Mouse (Mus musculus): ENCODE measurements around the gene Mmrn2. TPM values are rescaled to one million over a fixed set of nuclear protein-coding genes. Genes with fewer than 3 reads are reported as not detected.
"Not testable (repeated sequence)": the region's sequence is repeated elsewhere in the genome, so short reads cannot be mapped to it uniquely, and the experiment has no call there.

Gene Mmrn2
- polyA plus RNA-seq, 1 experiment from 2014 or later: 13.9 TPM

- not testable (repeated sequence) for DNase-seq (ENCODE audit: low spot score); H3K36me3 ChIP-seq; H3K9me3 ChIP-seq
- peaks cover 15% of the 10 kb centered on the region for H3K4me1 ChIP-seq
- peak overlapping the region; percentile 61 for H3K4me3 ChIP-seq
- peak overlapping the region; percentile 79; the same call in 1 of the 2 replicates for H3K27ac ChIP-seq
- 82% methylated on average over 15 of the region's 15 CpGs for WGBS
- H3K27me3 ChIP-seq (ENCODE audit: insufficient read depth, poor library complexity, severe bottlenecking): peaks cover 13% of the 10 kb centered on the region; the same call in 1 of the 2 replicates
These were observed 10.8 kb upstream of the Mmrn2 start for GRCm38 (mm10) chr14:34364254-34365146.

DNA sequence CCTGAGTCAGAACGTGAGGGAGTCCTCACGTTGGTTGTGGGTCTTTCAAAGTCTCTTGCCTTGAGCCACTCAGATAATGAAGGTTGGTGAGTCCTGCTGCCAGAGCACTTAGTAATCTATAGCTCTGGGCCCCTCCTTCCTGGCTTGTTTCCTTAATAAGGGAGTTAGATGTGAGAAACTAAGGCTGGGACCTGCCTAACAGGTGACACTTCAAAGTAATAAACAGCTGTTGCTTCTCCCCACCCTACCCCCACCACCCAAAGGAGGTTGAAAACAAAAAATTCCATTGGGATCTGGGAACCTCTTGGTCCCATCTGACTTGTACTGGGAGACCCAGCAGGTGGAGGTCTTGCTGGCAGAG is 10.1 kb upstream of the Mmrn2 start:
- H3K27me3 ChIP-seq (ENCODE audit: insufficient read depth, poor library complexity, severe bottlenecking): peaks cover 13% of the 10 kb centered on the region; the same call in 1 of the 2 replicates
- H3K36me3 ChIP-seq: no peaks in the 10 kb centered on the region
- no peak overlapping the region for H3K27ac ChIP-seq
- no peak for DNase-seq (ENCODE audit: low spot score)
- peaks cover 15% of the 10 kb centered on the region for H3K4me1 ChIP-seq
- no peaks in the 10 kb centered on the region for H3K9me3 ChIP-seq
- no peak overlapping the region for H3K4me3 ChIP-seq
- 82% methylated on average over 2 of the region's 2 CpGs for WGBS

DNA sequence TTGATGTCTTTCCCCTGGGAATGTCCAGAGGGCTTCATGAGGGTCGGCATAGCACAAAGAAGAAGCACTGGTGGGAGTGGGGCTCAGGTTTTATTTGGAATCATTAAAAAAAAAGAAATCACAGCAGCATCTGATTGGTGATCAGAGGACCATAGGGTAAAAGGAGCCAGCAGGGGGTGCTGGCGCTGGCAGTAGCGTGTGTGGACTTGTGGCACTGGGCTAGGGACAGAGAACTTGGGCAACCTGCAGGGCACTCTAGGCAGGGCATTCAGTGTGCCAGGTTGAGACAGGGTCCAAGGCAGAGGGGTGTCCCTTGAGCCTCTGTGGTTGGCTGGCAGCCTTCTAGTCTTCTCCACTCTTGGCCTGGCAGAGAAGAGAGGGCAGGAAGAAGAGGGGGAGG is 5.1 kb upstream of the Mmrn2 start:
- Histone ChIP-seq H3K27ac (no peak overlapping the region), H3K9me3 (no peaks in the 10 kb centered on the region), H3K4me3 (no peak overlapping the region), H3K27me3 (ENCODE audit: insufficient read depth, poor library complexity, severe bottlenecking) (peaks cover 10% of the 10 kb centered on the region; the same call in 1 of the 2 replicates), H3K4me1 (peaks cover 22% of the 10 kb centered on the region), H3K36me3 (no peaks in the 10 kb centered on the region)
- 58% methylated on average over 3 of the region's 3 CpGs for WGBS
- DNase-seq (ENCODE audit: low spot score): no peak

- Histone ChIP-seq H3K36me3 (no peaks in the 10 kb centered on the region), H3K27ac (no peak overlapping the region), H3K9me3 (no peaks in the 10 kb centered on the region), H3K4me3 (no peak overlapping the region), H3K4me1 (peaks cover 29% of the 10 kb centered on the region), H3K27me3 (ENCODE audit: insufficient read depth, poor library complexity, severe bottlenecking) (peaks cover 10% of the 10 kb centered on the region; the same call in 1 of the 2 replicates)
- no peak for DNase-seq (ENCODE audit: low spot score)
- WGBS: 71% methylated on average over 3 of the region's 3 CpGs
These were observed 4.3 kb upstream of the Mmrn2 start for GRCm38 (mm10) chr14:34370921-34371320.

GRCm38 (mm10) chr14:34371763-34372162 is 3.5 kb upstream of the Mmrn2 start:
- Histone ChIP-seq H3K4me1 (peaks cover 33% of the 10 kb centered on the region), H3K27me3 (ENCODE audit: insufficient read depth, poor library complexity, severe bottlenecking) (peaks cover 10% of the 10 kb centered on the region; the same call in 1 of the 2 replicates), H3K4me3 (no peak overlapping the region), H3K36me3 (no peaks in the 10 kb centered on the region), H3K27ac (no peak overlapping the region), H3K9me3 (no peaks in the 10 kb centered on the region)
- no peak for DNase-seq (ENCODE audit: low spot score)
- WGBS: 80% methylated on average over 2 of the region's 2 CpGs

- Histone ChIP-seq H3K27ac (no peak overlapping the region), H3K36me3 (no peaks in the 10 kb centered on the region), H3K27me3 (ENCODE audit: insufficient read depth, poor library complexity, severe bottlenecking) (peaks cover 10% of the 10 kb centered on the region; the same call in 1 of the 2 replicates), H3K4me3 (no peak overlapping the region), H3K9me3 (no peaks in the 10 kb centered on the region), H3K4me1 (peaks cover 39% of the 10 kb centered on the region)
- no peak for DNase-seq (ENCODE audit: low spot score)
- 74% methylated on average over 6 of the region's 6 CpGs for WGBS
These were observed 2.6 kb upstream of the Mmrn2 start for GRCm38 (mm10) chr14:34372646-34373045.

GRCm38 (mm10) chr14:34373581-34373980 is 1.7 kb upstream of the Mmrn2 start:
- DNase-seq (ENCODE audit: low spot score): no peak
- WGBS: 55% methylated on average over 6 of the region's 6 CpGs
- Histone ChIP-seq H3K36me3 (no peaks in the 10 kb centered on the region), H3K27me3 (ENCODE audit: insufficient read depth, poor library complexity, severe bottlenecking) (peaks cover 10% of the 10 kb centered on the region; the same call in 1 of the 2 replicates), H3K27ac (no peak overlapping the region; the same call in 1 of the 2 replicates), H3K9me3 (no peaks in the 10 kb centered on the region), H3K4me3 (no peak overlapping the region), H3K4me1 (peaks cover 46% of the 10 kb centered on the region)

DNA sequence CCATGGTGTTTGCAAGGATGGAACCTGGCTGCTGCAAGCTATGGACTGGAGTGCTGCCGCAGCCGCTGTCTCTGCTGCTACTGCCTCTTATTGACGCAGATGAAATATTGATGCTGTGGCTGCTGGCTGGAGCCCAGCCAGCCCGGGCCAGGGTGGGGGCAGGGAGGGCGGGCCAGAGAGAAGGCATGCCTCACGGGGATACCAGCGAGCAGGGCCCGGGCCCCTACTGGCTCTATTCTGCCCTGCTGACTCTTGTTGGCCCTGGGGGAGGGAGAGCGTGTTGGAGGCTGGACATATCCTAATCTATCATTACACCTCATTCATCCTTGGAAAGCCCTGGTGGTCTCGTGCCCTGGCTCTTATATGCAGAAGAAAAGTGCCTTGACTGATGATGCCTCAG is 688 bp upstream of the Mmrn2 start, which contains the start of gene Sncg:
Gene Sncg (minus strand): TSS at position 213 of the 400 bp plus-strand sequence.
- H3K4me1 ChIP-seq: peaks cover 48% of the 10 kb centered on the region
- WGBS: 46% methylated on average over 10 of the region's 10 CpGs
- DNase-seq (ENCODE audit: low spot score): no peak
- H3K27me3 ChIP-seq (ENCODE audit: insufficient read depth, poor library complexity, severe bottlenecking): peaks cover 10% of the 10 kb centered on the region; the same call in 1 of the 2 replicates
- H3K36me3 ChIP-seq: no peaks in the 10 kb centered on the region
- peak within 1 kb of the TSS; percentile 77 for H3K27ac ChIP-seq
- peak within 1 kb of the TSS; percentile 47 for H3K4me3 ChIP-seq
- no peaks in the 10 kb centered on the region for H3K9me3 ChIP-seq

- Histone ChIP-seq H3K4me3 (peak overlapping the region; percentile 47), H3K27ac (peak overlapping the region; percentile 77)
These were observed 676 bp downstream of the Mmrn2 start for GRCm38 (mm10) chr14:34375941-34376340.

GRCm38 (mm10) chr14:34377121-34377520 is 1.9 kb downstream of the Mmrn2 start:
- Histone ChIP-seq H3K36me3 (0 out of 2 replicates have a peak, but pooled peaks cover 6% of the 10 kb centered on the region), H3K27ac (peak overlapping the region; percentile 77; the same call in 1 of the 2 replicates), H3K4me3 (peak overlapping the region; percentile 47), H3K9me3 (no peaks in the 10 kb centered on the region), H3K27me3 (ENCODE audit: insufficient read depth, poor library complexity, severe bottlenecking) (peaks cover 4% of the 10 kb centered on the region; the same call in 1 of the 2 replicates), H3K4me1 (peaks cover 48% of the 10 kb centered on the region)
- WGBS: 60% methylated on average over 4 of the region's 4 CpGs
- no peak for DNase-seq (ENCODE audit: low spot score)

More at GRCm38 (mm10) chr14:34375941-34376340, 676 bp downstream of the Mmrn2 start:
- WGBS: 70% methylated on average over 5 of the region's 5 CpGs
- no peak for DNase-seq (ENCODE audit: low spot score)
- Histone ChIP-seq H3K27me3 (ENCODE audit: insufficient read depth, poor library complexity, severe bottlenecking) (peaks cover 4% of the 10 kb centered on the region; the same call in 1 of the 2 replicates), H3K36me3 (no peaks in the 10 kb centered on the region), H3K4me1 (peaks cover 48% of the 10 kb centered on the region), H3K9me3 (no peaks in the 10 kb centered on the region)

DNA sequence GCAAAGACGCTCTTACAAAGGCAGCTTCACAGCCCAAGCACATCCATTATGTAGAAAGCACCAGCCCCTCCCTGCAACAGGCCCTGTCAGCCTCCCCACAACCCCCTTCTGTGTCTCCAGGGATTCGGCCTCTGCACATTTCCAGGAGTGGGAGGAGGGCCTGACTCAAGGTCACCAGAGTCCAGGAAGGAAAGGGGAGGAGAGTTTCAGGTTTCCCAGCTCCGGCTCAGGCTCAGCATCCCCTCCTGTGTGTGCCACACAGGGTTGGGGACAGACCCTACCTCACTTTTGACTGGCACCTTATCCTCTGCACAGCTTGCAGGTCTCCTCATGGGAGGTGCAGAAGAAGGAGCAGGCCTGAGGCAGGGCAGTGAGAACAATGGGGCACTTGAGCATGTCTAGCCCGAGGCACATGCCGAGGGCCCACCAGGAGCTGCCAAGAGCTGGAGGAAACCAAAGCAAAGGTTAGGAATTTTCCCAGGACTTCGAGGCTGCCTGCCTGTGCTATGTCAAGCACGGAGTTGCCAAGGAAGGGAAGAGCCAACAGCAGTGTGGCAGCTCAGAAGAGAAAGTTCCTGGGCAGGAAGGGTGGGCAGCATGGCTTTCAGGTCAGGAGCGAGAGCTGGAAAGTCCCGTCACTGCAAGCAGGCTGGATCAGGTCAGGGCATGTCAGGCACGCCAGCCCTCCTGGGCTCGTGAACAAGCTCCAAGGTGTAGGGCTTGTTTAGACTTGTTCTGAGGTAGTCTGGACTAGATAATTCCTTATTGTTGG is 3.5 kb downstream of the Mmrn2 start:
- Histone ChIP-seq H3K4me3 (peak overlapping the region; percentile 36), H3K36me3 (peaks cover 13% of the 10 kb centered on the region; the same call in 1 of the 2 replicates), H3K9me3 (no peaks in the 10 kb centered on the region), H3K27ac (peak overlapping the region; percentile 88), H3K4me1 (peaks cover 46% of the 10 kb centered on the region), H3K27me3 (ENCODE audit: insufficient read depth, poor library complexity, severe bottlenecking) (peaks cover 4% of the 10 kb centered on the region; the same call in 1 of the 2 replicates)
- no peak for DNase-seq (ENCODE audit: low spot score)
- 36% methylated on average over 11 of the region's 11 CpGs for WGBS

- no peak for DNase-seq (ENCODE audit: low spot score)
- WGBS: 89% methylated on average over 9 of the region's 9 CpGs
These were observed 7.8 kb downstream of the Mmrn2 start for GRCm38 (mm10) chr14:34382921-34383704.

More at GRCm38 (mm10) chr14:34382921-34383704, 7.8 kb downstream of the Mmrn2 start:
- peaks cover 13% of the 10 kb centered on the region; the same call in 1 of the 2 replicates for H3K36me3 ChIP-seq
- H3K9me3 ChIP-seq: no peaks in the 10 kb centered on the region
- no peak overlapping the region for H3K4me3 ChIP-seq
- no peak overlapping the region for H3K27ac ChIP-seq
- H3K27me3 ChIP-seq (ENCODE audit: insufficient read depth, poor library complexity, severe bottlenecking): no peaks in the 10 kb centered on the region
- peaks cover 12% of the 10 kb centered on the region for H3K4me1 ChIP-seq

Measured in heart, embryonic 10.5 days (tissue).